Mouse (Mus musculus): ENCODE measurements around the gene Hrh2. TPM values are rescaled to one million over a fixed set of nuclear protein-coding genes. Genes with fewer than 3 reads are reported as not detected.

Gene Hrh2
- polyA plus RNA-seq, 1 experiment from 2014 or later = not detected

GRCm38 (mm10) chr13:54237512-54237911 lies 45.6 kb downstream of the Hrh2 start:
- no peaks in the 10 kb centered on the region for H3K4me1 ChIP-seq (replicated peaks; ENCODE audit: control insufficient read depth, insufficient read depth, low read length)
- no peaks in the 10 kb centered on the region for H3K36me3 ChIP-seq (ENCODE audit: control insufficient read depth, insufficient read depth, low read length)
- no peak overlapping the region for H3K4me3 ChIP-seq (ENCODE audit: low read depth, low read length)
- WGBS = 66% methylated on average over 6 of the region's 6 CpGs
- no peak overlapping the region for H3K9ac ChIP-seq (ENCODE audit: low read depth, low read length)
- no peaks in the 10 kb centered on the region for H3K9me3 ChIP-seq (ENCODE audit: control insufficient read depth, low read length)
- ATAC-seq (ENCODE audit: low FRiP score) (no peak), DNase-seq (ENCODE audit: low spot score) (no peak)
- H3K27ac ChIP-seq (ENCODE audit: low read depth, low read length) = no peak overlapping the region
- no peak overlapping the region for H3K4me2 ChIP-seq (replicated peaks; ENCODE audit: low read depth, low read length)
- H3K27me3 ChIP-seq (ENCODE audit: control insufficient read depth, insufficient read depth, low read length) = no peaks in the 10 kb centered on the region

GRCm38 (mm10) chr13:54238585-54239323 lies 46.8 kb downstream of the Hrh2 start:
- WGBS = 58% methylated on average over 14 of the region's 14 CpGs
- Histone ChIP-seq H3K27ac (ENCODE audit: low read depth, low read length) (no peak overlapping the region), H3K4me2 (replicated peaks; ENCODE audit: low read depth, low read length) (no peak overlapping the region), H3K27me3 (ENCODE audit: control insufficient read depth, insufficient read depth, low read length) (no peaks in the 10 kb centered on the region), H3K4me3 (ENCODE audit: low read depth, low read length) (no peak overlapping the region), H3K36me3 (ENCODE audit: control insufficient read depth, insufficient read depth, low read length) (no peaks in the 10 kb centered on the region), H3K9me3 (ENCODE audit: control insufficient read depth, low read length) (no peaks in the 10 kb centered on the region), H3K9ac (ENCODE audit: low read depth, low read length) (no peak overlapping the region), H3K4me1 (replicated peaks; ENCODE audit: control insufficient read depth, insufficient read depth, low read length) (no peaks in the 10 kb centered on the region)
- ATAC-seq (ENCODE audit: low FRiP score) (no peak), DNase-seq (ENCODE audit: low spot score) (no peak)

DNA sequence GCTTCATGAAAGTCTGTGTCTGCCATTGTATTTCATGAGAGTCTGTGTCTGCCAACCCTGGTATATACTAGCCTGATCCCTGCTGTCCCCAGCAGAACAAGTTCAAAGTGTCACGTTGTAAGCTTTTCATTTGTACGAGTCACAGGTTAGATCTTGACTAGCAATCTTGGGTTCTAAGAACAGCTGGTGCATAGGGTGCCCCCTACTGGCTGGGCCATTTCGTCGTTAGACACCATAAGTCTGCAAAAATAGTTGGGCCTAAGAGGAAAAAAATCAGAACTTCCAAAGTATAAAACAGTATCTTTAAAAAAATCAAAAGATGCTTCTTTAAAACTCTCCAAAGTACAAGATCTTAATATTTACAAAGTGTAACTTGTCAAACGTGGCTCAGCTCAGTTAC lies 50.5 kb downstream of the Hrh2 start:
- WGBS = 73% methylated on average over 5 of the region's 5 CpGs
- DNase-seq (ENCODE audit: low spot score) (peak; percentile 31), ATAC-seq (ENCODE audit: low FRiP score) (no peak)
- Histone ChIP-seq H3K9ac (ENCODE audit: low read depth, low read length) (no peak overlapping the region), H3K4me2 (replicated peaks; ENCODE audit: low read depth, low read length) (no peak overlapping the region), H3K4me1 (replicated peaks; ENCODE audit: control insufficient read depth, insufficient read depth, low read length) (no peaks in the 10 kb centered on the region), H3K27ac (ENCODE audit: low read depth, low read length) (no peak overlapping the region), H3K27me3 (ENCODE audit: control insufficient read depth, insufficient read depth, low read length) (peaks cover 4% of the 10 kb centered on the region; the same call in 1 of the 2 replicates), H3K36me3 (ENCODE audit: control insufficient read depth, insufficient read depth, low read length) (no peaks in the 10 kb centered on the region), H3K9me3 (ENCODE audit: control insufficient read depth, low read length) (no peaks in the 10 kb centered on the region), H3K4me3 (ENCODE audit: low read depth, low read length) (no peak overlapping the region)

DNA sequence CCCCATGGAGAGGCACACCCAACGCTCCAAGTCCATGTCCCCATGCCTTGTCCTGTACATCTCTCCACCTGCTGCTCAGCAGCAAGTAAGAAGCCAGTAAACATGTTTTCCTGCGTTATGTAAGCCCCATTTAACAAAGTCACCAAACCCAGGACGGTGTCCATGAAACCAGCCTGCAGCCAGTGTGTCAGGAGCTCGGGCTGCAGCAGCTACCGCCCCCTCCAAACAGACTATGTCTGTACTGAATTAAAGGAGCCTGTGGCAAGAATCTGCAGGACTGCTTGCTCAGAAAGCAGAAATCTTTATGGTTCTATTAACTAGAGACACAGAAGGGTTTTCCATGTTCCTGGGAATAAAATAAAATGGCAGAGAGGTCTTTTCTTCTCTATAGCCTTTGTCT lies 53.3 kb downstream of the Hrh2 start:
- no peaks in the 10 kb centered on the region for H3K36me3 ChIP-seq (ENCODE audit: control insufficient read depth, insufficient read depth, low read length)
- no peaks in the 10 kb centered on the region for H3K9me3 ChIP-seq (ENCODE audit: control insufficient read depth, low read length)
- H3K27me3 ChIP-seq (ENCODE audit: control insufficient read depth, insufficient read depth, low read length) = peaks cover 4% of the 10 kb centered on the region; the same call in 1 of the 2 replicates
- H3K9ac ChIP-seq (ENCODE audit: low read depth, low read length) = no peak overlapping the region
- WGBS = 75% methylated on average over 5 of the region's 5 CpGs
- H3K27ac ChIP-seq (ENCODE audit: low read depth, low read length) = no peak overlapping the region
- DNase-seq (ENCODE audit: low spot score) = no peak
- ATAC-seq (ENCODE audit: low FRiP score) = no peak
- no peak overlapping the region for H3K4me3 ChIP-seq (ENCODE audit: low read depth, low read length)
- peaks cover 5% of the 10 kb centered on the region; the same call in 1 of the 2 replicates for H3K4me1 ChIP-seq (replicated peaks; ENCODE audit: control insufficient read depth, insufficient read depth, low read length)
- H3K4me2 ChIP-seq (replicated peaks; ENCODE audit: low read depth, low read length) = no peak overlapping the region

DNA sequence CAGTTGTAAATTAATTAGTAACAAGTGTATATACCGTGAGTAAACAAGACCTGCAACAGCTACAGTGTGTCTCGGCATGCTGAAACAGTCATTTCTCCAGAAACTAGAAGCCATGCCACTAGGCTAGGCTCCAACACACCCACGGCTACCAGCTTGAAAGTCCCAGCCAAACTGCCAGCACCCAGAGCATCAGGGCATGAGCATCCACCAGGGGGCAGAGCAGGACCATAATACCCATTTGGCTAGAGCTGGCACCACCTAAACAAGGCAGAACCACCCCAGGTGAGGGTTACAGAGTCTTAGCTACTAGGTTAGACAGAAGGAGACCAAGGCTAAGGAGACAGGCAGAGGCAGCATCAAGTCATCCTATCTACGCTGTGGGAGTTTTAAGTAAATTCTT lies 55.6 kb downstream of the Hrh2 start:
- ATAC-seq (ENCODE audit: low FRiP score) = no peak
- no peaks in the 10 kb centered on the region for H3K9me3 ChIP-seq (ENCODE audit: control insufficient read depth, low read length)

GRCm38 (mm10) chr13:54248436-54248995 lies 56.6 kb downstream of the Hrh2 start:
- Histone ChIP-seq H3K4me2 (replicated peaks; ENCODE audit: low read depth, low read length) (no peak overlapping the region), H3K9me3 (ENCODE audit: control insufficient read depth, low read length) (no peaks in the 10 kb centered on the region), H3K27ac (ENCODE audit: low read depth, low read length) (no peak overlapping the region; the same call in 1 of the 2 replicates), H3K4me3 (ENCODE audit: low read depth, low read length) (no peak overlapping the region), H3K4me1 (replicated peaks; ENCODE audit: control insufficient read depth, insufficient read depth, low read length) (peaks cover 5% of the 10 kb centered on the region; the same call in 1 of the 2 replicates), H3K27me3 (ENCODE audit: control insufficient read depth, insufficient read depth, low read length) (peaks cover 12% of the 10 kb centered on the region), H3K9ac (ENCODE audit: low read depth, low read length) (no peak overlapping the region), H3K36me3 (ENCODE audit: control insufficient read depth, insufficient read depth, low read length) (no peaks in the 10 kb centered on the region)
- DNase-seq (ENCODE audit: low spot score) (no peak), ATAC-seq (ENCODE audit: low FRiP score) (no peak)
- WGBS = 55% methylated on average over 13 of the region's 13 CpGs

More for the DNA sequence above, 55.6 kb downstream of the Hrh2 start:
- no peak overlapping the region for H3K27ac ChIP-seq (ENCODE audit: low read depth, low read length)
- H3K4me1 ChIP-seq (replicated peaks; ENCODE audit: control insufficient read depth, insufficient read depth, low read length) = peaks cover 5% of the 10 kb centered on the region; the same call in 1 of the 2 replicates
- no peak overlapping the region for H3K4me2 ChIP-seq (replicated peaks; ENCODE audit: low read depth, low read length)
- peaks cover 9% of the 10 kb centered on the region for H3K27me3 ChIP-seq (ENCODE audit: control insufficient read depth, insufficient read depth, low read length)
- no peak overlapping the region for H3K9ac ChIP-seq (ENCODE audit: low read depth, low read length)
- peak; percentile 90 for DNase-seq (ENCODE audit: low spot score)
- H3K4me3 ChIP-seq (ENCODE audit: low read depth, low read length) = no peak overlapping the region
- 29% methylated on average over 4 of the region's 4 CpGs for WGBS
- no peaks in the 10 kb centered on the region for H3K36me3 ChIP-seq (ENCODE audit: control insufficient read depth, insufficient read depth, low read length)

DNA sequence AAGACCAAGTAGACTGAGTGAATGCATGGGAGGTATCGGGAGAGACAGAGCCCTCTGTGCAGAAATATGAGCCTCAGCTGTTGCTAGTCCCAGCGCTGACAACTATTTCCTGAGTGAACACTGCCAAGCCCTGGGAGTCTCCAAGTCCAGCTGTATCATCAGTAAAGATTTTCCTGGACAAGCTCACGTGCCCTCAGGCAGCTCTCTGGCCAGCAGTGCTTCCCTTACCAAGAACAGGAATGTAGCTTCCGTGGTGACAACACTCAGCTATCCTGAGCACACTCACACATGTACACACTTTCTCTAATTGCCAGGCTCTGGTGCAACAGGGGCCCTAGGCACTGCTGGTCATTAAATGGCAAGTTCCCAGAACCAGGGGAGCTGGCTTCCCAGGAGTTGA lies 57.1 kb downstream of the Hrh2 start:
- no peak overlapping the region for H3K9ac ChIP-seq (ENCODE audit: low read depth, low read length)
- H3K27me3 ChIP-seq (ENCODE audit: control insufficient read depth, insufficient read depth, low read length) = peaks cover 12% of the 10 kb centered on the region
- H3K4me2 ChIP-seq (replicated peaks; ENCODE audit: low read depth, low read length) = no peak overlapping the region
- ATAC-seq (ENCODE audit: low FRiP score) = no peak
- 66% methylated on average over 4 of the region's 4 CpGs for WGBS
- peaks cover 5% of the 10 kb centered on the region; the same call in 1 of the 2 replicates for H3K4me1 ChIP-seq (replicated peaks; ENCODE audit: control insufficient read depth, insufficient read depth, low read length)
- H3K9me3 ChIP-seq (ENCODE audit: control insufficient read depth, low read length) = no peaks in the 10 kb centered on the region
- DNase-seq (ENCODE audit: low spot score) = peak; percentile 33
- H3K4me3 ChIP-seq (ENCODE audit: low read depth, low read length) = no peak overlapping the region
- no peak overlapping the region; the same call in 1 of the 2 replicates for H3K27ac ChIP-seq (ENCODE audit: low read depth, low read length)
- H3K36me3 ChIP-seq (ENCODE audit: control insufficient read depth, insufficient read depth, low read length) = no peaks in the 10 kb centered on the region

- no peak for ATAC-seq (ENCODE audit: low FRiP score)
- no peak overlapping the region for H3K4me3 ChIP-seq (ENCODE audit: low read depth, low read length)
- DNase-seq (ENCODE audit: low spot score) = peak; percentile 37
- H3K9ac ChIP-seq (ENCODE audit: low read depth, low read length) = no peak overlapping the region
- H3K36me3 ChIP-seq (ENCODE audit: control insufficient read depth, insufficient read depth, low read length) = no peaks in the 10 kb centered on the region
- H3K4me1 ChIP-seq (replicated peaks; ENCODE audit: control insufficient read depth, insufficient read depth, low read length) = peaks cover 5% of the 10 kb centered on the region; the same call in 1 of the 2 replicates
- H3K9me3 ChIP-seq (ENCODE audit: control insufficient read depth, low read length) = no peaks in the 10 kb centered on the region
- H3K4me2 ChIP-seq (replicated peaks; ENCODE audit: low read depth, low read length) = no peak overlapping the region
- no peak overlapping the region for H3K27ac ChIP-seq (ENCODE audit: low read depth, low read length)
- H3K27me3 ChIP-seq (ENCODE audit: control insufficient read depth, insufficient read depth, low read length) = peaks cover 11% of the 10 kb centered on the region
- WGBS = 27% methylated on average over 8 of the region's 8 CpGs
These were observed 58.4 kb downstream of the Hrh2 start for GRCm38 (mm10) chr13:54250346-54250745.
